Mouse (Mus musculus): ENCODE measurements around the gene Chmp3.

- TF ChIP-seq CTCF (IDR thresholded peaks at IDR 0.05; ENCODE audit: control insufficient read depth, insufficient read depth, insufficient read length), result no peak
- no peak for TF ChIP-seq MAX (IDR thresholded peaks at IDR 0.05)
These were observed 35.9 kb downstream of the Chmp3 start for GRCm38 (mm10) chr6:71579478-71579877.

All from C2C12 (cell line).